Mouse (Mus musculus) 3134 (cell line): ENCODE results near the gene Ybx2.
A peak's percentile ranks its signal among the peaks of the same experiment; 100 is the strongest.
"Not testable (repeated sequence)": the region's sequence is repeated elsewhere in the genome, so short reads cannot be mapped to it uniquely, and the experiment has no call there.

Experiments used
- DNase-seq: peaks from one replicate; pipeline ENCODE4 v3.0.0-alpha.2; 2011; ENCODE audit warnings: low spot score; ENCODE audit not compliant: insufficient read length; ENCODE audit errors: extremely low read depth

Ybx2 gene

DNA sequence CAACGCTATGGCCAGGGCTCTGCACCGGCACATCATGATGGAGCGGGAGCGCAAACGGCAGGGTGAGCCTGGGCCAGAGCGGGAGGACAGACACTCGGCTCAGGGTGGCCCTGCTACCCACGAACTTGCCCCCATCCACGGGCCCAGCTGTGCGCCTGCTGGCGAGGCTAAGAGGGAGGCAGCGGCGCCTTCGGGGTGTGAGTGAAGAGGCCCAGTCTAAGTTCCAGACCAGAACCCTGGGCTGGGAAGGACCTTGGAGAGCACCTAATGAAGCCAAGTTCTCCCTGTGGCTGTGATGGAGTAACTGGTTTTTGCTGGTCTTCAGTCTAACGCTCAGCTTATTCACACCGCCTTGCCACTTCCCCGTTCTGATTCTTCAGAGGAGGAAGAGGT is 21.2 kb upstream of the Ybx2 start:
- no peak for DNase-seq

DNA sequence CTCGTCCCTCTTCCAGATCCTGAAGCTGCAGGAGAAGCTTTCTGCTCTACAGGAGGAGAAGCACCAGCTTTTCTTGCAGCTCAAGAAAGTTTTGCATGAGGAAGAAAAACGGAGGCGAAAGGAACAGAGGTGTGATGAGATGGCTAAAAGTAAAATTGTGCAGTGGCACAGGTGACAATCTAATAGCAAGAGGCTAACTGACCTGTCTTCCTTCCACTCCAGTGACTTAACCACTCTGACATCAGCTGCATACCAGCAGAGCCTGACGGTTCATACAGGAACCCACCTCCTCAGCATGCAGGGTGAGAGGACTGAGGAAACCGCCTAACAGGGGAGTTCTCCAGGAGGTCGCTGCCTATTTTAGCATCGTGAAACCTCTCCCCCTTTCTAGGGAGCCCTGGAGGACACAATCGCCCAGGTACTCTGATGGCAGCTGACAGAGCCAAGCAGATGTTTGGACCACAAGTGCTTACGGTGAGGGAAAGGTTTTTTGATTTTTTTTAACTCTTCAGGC is 20.6 kb upstream of the Ybx2 start:
- DNase-seq: no peak

DNA sequence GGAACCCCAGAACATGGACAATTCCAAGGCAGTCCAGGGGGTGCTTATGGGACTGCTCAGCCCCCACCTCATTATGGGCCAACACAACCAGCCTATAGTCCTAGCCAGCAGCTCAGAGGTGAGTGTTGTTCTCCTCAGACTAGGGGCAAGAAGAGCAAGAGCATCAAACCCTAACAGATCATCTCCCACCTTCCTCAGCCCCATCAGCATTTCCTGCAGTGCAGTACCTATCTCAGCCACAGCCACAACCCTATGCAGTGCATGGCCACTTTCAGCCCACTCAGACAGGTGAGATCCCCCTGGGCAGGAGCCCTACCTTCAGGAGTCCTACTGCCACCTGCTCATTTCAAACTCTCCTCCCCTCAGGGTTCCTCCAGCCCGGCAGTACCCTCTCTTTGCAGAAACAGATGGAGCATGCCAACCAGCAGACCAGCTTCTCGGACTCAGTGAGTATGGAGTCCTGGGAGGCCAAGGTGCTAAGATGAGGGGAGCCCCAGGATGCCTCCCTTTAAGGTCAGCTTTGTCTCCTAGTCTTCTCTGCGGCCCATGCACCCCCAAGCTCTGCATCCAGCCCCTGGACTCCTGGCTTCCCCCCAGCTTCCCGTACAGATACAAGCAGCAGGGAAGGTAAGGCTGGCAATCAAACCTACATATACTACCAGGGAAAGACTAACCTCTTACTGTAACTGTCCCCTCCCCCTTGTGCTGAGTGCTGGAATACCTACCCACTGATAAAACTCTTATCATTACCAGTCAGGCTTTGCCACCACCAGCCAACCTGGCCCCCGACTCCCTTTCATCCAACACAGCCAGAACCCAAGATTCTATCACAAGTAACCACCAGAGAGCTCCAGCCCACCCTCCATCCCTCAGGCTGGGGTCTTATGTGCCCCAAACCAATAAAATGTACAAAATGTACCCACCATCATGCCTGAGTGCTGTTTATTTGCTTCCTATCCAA is 19.6 kb upstream of the Ybx2 start:
- DNase-seq: no peak

DNA sequence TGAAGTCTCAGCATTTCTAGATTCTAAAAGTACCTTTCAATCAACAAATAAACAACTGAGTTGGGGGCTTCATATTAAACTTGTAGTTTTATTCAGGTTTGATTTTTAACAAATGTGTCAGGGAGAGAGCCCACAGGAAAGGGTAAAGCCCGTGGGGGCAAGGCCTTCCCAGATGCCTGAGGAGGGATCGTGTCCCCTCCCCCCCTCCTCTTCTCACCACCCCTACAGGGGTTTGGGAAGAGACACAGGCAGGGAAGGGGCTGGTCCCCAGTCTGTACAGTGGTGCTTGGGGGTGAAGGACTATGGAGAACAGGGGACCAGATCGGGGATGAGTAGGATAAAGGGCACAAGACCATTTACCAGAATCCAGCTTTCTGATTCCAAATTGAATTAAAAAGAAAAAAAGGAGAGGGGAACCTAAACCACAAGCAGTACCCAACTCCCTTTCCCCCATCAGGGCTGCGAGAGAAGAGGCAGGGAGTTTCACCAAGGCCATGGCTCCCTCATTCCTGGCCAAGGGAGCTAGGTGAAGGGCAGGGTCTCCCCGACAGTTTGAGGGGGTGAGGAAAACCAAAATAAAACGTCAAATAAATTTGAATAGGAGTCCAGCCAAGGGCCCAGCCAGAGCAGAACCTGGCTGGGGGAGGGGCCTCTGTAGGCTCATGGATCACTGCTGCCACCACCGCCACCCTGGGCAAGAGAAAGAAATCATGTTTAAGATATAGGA is 18.8 kb upstream of the Ybx2 start:
- DNase-seq: not testable (repeated sequence)

DNA sequence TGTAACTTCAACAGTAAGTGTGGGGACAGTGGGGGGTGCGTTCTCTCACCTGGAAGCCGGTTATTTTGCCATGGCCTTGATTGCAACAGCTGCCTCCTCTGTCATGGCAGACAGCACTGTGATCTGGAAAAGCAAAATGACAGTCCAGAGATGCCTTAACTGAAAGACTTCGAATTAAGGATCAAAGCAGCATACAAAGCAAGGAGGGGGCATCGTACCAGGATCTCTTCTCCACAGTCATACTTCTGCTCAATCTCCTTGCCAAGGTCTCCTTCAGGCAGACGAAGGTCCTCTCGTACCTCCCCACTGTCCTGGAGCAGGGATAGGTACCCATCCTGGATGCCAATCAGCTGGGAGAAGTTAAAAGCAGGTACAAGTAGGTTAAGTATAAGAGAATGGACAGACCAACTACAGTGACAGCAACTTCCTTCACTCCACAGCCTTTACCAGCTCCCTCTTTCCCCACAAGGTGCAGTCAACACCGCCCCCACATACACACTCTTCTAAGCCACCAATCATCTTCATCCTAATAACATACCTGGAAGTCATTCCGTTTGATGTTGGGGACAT is 18.1 kb upstream of the Ybx2 start:
- DNase-seq: no peak

DNA sequence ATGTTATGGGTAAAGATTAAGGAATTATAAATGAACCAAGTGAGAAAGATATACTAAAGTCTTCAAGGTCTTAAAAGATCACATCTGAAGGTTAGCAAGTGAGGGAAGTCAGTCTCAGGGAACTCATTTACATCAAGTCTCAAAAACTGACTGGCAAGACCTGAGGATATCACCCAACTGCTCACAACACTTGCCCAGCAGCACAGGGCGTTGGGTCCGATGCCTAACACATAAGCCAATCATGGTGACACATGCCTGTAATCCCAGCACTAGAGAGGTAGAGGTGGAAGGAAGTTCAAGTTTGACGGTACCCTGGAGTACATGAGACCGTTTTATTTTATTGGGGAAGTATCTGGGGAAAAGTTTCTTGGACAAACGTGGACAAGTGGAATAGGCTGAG is 17.5 kb upstream of the Ybx2 start:
- no peak for DNase-seq

DNA sequence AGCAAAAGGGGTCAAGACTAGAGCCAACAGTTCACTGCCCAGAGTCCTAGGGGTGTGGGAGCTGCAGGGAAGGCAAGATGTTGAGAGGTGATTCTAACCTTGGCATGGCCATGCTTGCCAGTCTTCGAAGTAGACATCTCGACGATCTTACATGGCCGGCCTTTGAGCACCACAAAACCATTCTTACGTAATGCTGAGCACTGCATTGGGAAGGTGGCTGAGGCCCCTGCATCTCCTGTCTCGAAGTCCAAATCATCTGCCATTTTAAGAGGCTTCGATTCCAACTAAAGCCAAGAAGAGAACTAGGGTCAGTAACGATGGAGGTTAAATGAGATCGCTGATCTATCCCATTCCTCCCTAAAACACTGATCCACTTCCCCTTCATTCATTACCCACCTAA is 16.5 kb upstream of the Ybx2 start:
- no peak for DNase-seq

DNA sequence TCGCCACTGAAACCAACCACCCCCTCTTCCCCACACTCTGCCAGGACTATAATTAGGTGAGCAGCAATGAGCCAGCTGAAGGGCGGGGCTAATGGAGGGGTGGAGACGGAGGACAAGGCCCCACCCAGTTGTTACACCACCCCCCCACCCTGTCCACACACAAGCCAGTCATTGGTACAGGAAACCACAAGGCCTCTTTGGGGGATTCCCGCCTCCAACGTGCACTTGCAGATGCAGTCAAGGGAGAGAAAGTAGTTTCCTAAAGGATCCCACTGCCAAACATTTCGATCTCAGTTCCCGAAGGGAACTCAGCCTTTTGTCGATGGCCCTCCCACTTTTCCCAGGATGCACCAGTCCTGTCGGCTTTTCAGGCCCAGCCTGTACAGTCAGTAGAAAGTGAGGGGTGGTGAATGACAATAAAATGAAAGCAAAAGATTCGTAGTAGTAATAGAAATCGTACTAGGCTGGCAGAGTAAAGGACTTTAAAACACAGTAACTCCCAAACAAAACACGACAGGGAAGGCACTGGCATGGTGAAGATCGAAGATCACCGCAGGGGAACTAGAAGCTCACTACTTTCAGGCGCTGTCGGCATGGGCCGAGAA is 15.8 kb upstream of the Ybx2 start:
- DNase-seq: peak; percentile 82

DNA sequence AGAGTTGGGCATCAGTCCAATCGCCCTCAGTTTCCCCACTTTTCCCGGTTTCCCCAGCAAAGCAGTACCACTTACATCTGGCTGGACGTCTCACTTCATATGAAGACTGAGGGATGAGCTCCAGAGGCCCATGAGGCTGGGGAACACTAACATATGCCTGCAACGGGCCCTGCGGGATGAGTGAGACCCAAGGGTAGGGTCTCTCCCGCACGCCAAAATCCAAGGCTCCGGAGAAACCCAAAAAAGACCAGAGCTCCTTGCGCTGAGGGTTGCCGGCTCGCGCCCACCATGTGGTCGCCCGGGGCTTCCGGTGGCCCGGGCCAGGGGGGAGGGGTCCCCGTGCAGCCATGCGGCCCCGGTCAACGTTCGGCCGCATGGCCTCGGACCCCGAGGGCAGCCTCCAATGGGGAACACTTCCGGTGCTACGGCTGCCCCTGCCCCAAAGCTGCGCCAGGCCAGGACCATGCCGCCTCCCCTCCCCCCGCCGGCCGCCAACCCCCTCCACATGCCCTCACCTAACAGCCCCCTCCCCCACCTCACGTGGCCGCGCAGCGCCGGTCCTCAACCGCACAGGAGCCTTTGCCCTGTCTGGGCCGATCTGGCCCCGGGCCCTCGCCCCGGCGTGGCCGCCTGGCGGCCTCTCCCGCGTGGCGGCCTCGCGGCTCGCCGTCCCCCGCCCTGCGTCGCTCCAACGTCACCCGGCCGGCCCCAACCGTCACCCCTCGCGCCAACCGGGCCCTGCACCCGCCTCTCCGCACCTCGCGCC is 15.1 kb upstream of the Ybx2 start:
- peak; percentile 65 for DNase-seq

DNA sequence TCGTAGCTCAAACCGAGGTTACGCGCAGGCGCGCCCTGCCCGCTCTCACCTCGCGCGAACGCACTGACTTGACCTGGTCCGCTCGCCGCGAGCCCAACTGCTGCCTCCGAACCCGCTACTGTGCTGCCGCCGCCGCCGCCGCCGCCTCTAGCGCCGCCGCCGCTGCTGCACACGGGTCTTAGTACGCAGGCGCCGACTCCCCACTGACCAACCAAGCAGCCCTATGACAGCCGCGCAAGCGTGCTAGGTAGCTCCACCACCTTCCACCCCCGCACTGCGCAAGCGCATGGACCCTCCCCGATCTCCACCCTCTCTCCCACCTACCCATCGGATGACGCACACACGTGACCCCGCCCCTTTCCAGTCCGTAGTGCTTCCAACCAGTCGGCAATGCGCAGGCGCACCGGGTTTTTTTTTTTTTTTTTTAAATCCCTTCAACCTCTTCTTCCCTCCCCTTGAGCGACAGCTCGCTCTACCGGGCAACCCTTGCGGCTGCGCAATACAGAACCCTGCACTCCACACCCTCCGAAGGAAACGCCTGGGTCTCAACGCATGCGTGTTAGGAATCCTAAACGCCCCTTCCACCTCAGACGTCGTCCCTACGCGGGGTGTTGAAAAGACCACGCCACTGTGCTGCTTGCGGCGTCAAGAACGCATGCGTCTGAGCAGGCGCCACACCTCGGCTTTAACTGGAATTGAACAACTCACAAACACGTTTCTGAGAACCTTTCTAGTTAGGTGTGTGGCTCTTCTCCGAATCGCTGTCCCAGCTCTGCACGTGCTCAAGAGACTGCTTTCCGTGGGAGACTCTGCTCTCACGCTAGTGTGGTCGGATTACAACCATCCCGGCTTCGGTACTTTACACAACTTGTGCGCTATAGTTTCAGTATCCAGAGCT is 14.2 kb upstream of the Ybx2 start, which contains the start of gene Eif5a:
Gene Eif5a, minus strand, starts transcription at position 845 of the 898 bp plus-strand sequence.
- DNase-seq: peak; percentile 100

DNA sequence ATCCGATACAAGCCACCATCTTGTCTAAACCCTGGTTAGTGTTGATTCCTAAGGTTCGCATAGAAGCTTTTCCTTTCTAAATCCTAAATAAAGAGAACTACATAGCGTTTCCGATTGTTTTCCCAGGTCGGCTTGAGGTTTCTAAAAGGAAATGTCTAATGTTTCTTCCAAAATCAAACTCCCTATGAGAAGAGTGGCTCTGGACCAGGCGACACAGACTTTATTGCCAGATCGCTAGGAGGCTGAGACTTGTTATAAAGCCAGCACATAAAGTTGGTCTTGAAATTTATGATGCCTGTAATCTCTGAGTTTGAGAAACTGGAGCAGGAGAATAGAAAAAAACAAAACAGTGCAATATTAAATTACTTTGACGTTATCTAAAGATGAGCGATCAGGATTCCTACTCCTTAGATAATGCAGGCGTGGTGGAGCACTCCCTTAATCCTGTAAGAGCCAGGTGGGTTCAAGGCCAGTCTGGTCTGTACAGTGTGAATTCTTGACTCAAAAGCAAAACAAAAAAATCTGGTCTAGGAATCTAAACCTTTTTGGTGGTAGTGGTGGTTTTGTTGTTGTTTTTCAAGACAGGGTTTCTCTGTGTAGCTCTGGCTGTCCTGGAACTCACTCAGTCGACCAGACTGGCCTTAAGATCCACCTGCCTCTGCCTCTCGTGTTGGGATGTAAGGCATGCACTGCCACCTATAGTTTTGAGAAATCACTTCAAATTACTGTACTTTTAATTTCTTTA is 13.4 kb upstream of the Ybx2 start:
- DNase-seq: peak; percentile 36

DNA sequence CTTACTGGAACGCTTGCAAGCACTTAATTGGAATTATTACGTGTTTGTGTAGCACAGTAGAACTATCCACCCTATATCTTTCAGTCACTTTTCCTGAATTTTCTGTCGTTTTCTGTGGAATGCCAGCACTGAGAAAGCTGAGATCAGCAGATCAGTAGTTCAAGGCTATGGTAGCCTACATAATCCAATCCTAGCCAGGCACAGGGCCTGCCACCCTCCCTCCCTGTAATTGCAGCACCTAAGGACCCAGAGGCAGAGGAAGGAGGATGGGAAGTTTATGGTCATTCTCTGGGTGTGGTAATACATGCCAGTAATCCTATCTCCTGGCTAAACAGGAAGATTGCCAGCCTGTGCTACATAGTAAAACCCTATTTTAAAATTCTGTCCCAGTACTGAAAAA is 12.8 kb upstream of the Ybx2 start:
- no peak for DNase-seq

DNA sequence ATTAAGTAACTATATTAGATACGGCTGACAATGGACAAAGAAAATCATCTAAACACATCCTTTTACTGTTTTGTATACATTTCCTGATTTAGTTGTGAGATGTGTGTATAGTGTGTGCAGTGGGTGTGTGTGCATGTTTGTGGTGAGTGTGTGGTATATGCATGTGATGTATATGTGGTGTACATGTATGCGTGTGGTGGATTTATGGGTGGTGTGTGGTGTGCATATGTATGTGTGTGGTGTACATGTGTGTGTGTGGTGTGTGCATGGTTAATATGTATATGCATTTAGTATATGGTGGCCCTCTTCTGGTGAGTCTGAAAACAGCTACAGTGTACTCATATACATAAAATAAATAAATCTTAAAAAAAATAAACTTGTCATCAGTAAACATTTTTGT is 8.1 kb upstream of the Ybx2 start:
- DNase-seq: no peak

DNA sequence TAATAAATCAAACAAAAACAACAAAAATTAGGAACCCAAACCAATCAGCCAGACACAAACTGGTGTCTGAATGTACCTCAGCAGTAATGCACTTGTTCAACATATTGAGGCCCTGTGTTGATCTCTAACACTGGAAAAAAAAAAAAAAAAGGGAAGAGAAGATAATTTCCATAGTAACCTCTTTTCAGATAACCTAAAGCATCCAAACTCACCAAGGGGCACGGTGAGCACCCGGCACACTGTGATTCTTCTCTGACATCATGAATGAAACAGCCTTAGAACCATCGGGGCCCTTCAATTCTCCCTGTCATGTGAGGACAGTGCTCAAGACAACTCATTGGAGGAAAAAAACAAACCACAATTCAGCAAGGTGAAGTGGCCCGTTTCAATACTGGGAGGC is 5.9 kb upstream of the Ybx2 start:
- DNase-seq: no peak

DNA sequence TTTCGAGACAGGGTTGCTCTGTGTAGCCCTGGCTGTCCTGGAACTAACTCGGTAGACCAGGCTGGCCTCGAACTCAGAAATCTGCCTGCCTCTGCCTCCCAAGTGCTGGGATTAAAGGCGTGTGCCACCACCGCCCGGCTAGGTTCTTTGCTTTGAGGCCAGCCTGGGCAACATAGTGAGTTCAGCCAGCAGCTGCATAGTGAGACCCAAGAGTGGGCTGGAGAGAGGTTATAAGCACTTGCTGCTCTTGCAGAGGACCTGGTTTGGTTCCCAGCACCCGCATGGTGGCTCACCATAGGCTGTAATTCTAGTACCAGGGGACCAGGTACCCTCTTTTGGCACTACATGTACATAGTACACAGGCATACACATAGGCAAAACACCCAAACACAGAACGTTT is 5.4 kb upstream of the Ybx2 start:
- not testable (repeated sequence) for DNase-seq

DNA sequence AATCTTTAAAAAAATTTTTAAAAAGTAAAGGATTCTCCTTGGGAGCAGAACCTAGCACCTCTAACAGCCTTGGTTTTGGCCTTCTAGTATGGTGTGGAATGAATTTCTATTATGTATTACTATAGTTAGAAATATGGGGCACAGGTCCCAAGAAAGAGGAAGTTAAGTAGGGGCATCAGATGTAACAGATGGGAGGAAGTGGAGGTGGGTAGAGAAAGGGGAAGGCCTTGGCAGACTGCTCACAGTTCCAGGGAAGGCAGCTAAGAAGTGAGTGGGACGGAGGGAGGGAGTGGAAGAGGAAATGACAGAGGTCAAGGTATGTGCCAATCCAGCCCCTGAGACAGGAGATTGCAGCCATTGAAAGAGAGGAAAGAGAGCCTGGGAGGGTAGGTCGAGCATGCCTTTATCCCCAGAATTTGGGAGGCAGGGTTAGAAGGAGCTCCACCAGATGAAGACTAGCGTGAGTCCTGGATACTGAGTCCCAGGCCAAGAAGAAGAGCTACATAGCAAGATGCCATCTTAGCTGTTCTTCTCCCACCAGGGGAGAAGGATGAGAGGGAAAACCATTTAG is 4.5 kb upstream of the Ybx2 start:
- no peak for DNase-seq

DNA sequence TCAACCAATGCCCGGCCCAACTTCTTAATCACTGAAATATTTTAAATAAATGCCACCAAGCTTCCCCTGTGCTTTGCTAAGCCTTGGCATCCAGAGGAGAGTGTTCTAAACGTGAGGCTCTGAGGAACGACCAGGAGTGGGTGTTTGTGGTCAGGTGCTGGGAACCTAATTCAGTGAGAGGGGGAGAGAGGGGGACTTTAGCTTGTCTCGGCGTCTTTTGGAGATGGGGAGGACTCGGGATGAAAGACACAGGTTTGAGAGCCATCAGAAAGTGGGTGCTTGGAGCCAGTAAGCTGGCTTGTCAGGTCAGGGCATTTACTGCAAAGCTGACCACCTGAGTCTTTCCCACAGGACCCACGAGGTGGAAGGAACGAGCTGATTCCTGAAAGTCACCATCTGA is 3.8 kb upstream of the Ybx2 start:
- no peak for DNase-seq

DNA sequence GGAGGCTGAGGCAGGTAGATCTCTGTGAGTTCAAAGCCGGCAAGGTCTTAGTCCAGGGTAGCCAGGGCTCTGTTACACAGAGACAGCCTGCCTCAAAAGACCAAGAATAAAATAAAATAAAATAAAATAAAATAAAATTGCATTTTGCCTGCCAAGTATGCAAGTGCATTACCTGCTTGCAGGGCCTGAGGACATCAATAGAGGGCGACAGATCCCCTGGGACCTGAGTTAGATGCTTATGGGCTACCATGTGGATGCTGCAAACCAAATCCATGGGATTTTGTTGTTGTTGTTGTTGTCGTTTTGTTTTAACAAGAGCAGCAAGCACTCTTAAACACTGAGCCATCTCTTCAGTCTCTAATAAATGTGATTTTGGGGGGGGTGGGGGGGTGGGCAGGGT is 3.3 kb upstream of the Ybx2 start:
- no peak for DNase-seq
